25 mouse cellular contexts compared by ENCODE assay signal in genomic region chr6:85441142-85441541, GRCm38 (mm10). TPM values are rescaled to one million over a fixed set of nuclear protein-coding genes. Genes with fewer than 3 reads are reported as not detected.
"Had no signal": no experiment of that assay in that cellular context is flagged by ENCODE, and none has a peak within 500 bp of the region (broad histone marks: within the 10 kb centered on the region; RNA-seq: fewer than 3 reads in every experiment).

No protein-coding gene starts in this region.

- H3K27ac ChIP-seq: lung, embryonic 15.5 days; midbrain, embryonic 10.5 days; midbrain, embryonic 12.5 days; neural tube, embryonic 13.5 days; neural tube, embryonic 15.5 days had no signal

- ATAC-seq: midbrain, embryonic 16.5 days had no signal

- DNase-seq: lung, adult 2 months; lung, postnatal 10 days; midbrain, embryonic 14.5 days; retina, postnatal 1 day; right cerebral cortex, adult 18-20 months; right cerebral cortex, postnatal 25 days; right cerebral cortex, postnatal 4 days; spleen, adult 18-20 months; thymus, adult 2 months; thymus, postnatal 25 days; thymus, postnatal 4 days had no signal

- H3K4me1 ChIP-seq: lung, embryonic 15.5 days; midbrain, embryonic 10.5 days; midbrain, embryonic 12.5 days; neural tube, embryonic 13.5 days; neural tube, embryonic 15.5 days had no signal

- H3K4me2 ChIP-seq: lung, embryonic 15.5 days; midbrain, embryonic 12.5 days; neural tube, embryonic 13.5 days; neural tube, embryonic 15.5 days had no signal

- H3K4me3 ChIP-seq: lung, embryonic 15.5 days; midbrain, embryonic 10.5 days; midbrain, embryonic 12.5 days; myocyte; neural tube, embryonic 13.5 days; neural tube, embryonic 15.5 days had no signal

- H3K9ac ChIP-seq: lung, embryonic 15.5 days; midbrain, embryonic 12.5 days; neural tube, embryonic 13.5 days; neural tube, embryonic 15.5 days had no signal

- H3K27me3 ChIP-seq: lung, embryonic 15.5 days; midbrain, embryonic 12.5 days; neural tube, embryonic 13.5 days; neural tube, embryonic 15.5 days had no signal

- H3K9me3 ChIP-seq: lung, embryonic 15.5 days; midbrain, embryonic 10.5 days; midbrain, embryonic 12.5 days; neural tube, embryonic 13.5 days; neural tube, embryonic 15.5 days had no signal

RNA-seq across cellular contexts. Expression of gene Noto, which starts 17.5 kb away (rescaled TPM):
- total RNA-seq: megakaryocyte, adult 5-6 weeks; megakaryocyte-erythroid progenitor cell, adult 5-6 weeks had no signal
- polyA plus RNA-seq: lung, adult 2 months; midbrain, embryonic 10.5 days; midbrain, embryonic 12.5 days; midbrain, embryonic 14.5 days; midbrain, embryonic 16.5 days; myocyte; neural tube, embryonic 11.5 days; neural tube, embryonic 13.5 days; neural tube, embryonic 15.5 days; small intestine, adult 2 months; stomach, embryonic 14.5 days; stomach, embryonic 16.5 days; urinary bladder, adult 2 months had no signal
